Mouse (Mus musculus) myocyte (in vitro differentiated cells): ENCODE measurements at regions not wholly inside any gene's neighbourhood (a gene's known extent, or its start where the extent isn't known, plus 50 kb on each side); places are given as distances from the start of the nearest gene placed in this dataset.

Experiments
- H3K27me3 ChIP-seq: one replicate; pipeline ENCODE4 v1.6.1; 2011; ENCODE audit not compliant: control insufficient read depth, insufficient read depth, insufficient read length
- H3K36me3 ChIP-seq: one replicate; pipeline ENCODE4 v1.6.1; 2011; ENCODE audit not compliant: control insufficient read depth, insufficient read depth
- H3K4me2 ChIP-seq: one replicate; pipeline ENCODE4 v1.6.1; 2011; ENCODE audit warnings: low read depth, control low read depth
- H3K4me3 ChIP-seq: one replicate; pipeline ENCODE4 v1.5.1; 2011; ENCODE audit warnings: mild to moderate bottlenecking, control low read depth, moderate library complexity
- H3K79me2 ChIP-seq: one replicate; pipeline ENCODE4 v1.6.1; 2011; ENCODE audit not compliant: control insufficient read depth, insufficient read depth
- H3ac ChIP-seq: one replicate; pipeline ENCODE4 v1.6.1; 2011; ENCODE audit not compliant: control insufficient read depth, insufficient read length
- CEBPB ChIP-seq: IDR thresholded peaks from 2 replicates; pipeline ENCODE4 v1.6.1; 2011; ENCODE audit warnings: mild to moderate bottlenecking, moderate library complexity; ENCODE audit not compliant: poor library complexity, insufficient read depth, severe bottlenecking
- E2F4 ChIP-seq: IDR thresholded peaks from one replicate; pipeline ENCODE4 v1.6.1; 2011; ENCODE audit warnings: mild to moderate bottlenecking, control low read depth, moderate library complexity; ENCODE audit not compliant: insufficient read depth
- MAX ChIP-seq: IDR thresholded peaks from one replicate; pipeline ENCODE4 v1.6.1; 2011; ENCODE audit warnings: low read depth, mild to moderate bottlenecking, control low read depth
- MYOD1 ChIP-seq, 3 experiments: IDR thresholded peaks; one replicate each; pipeline ENCODE4 v1.6.1; 2011; ENCODE audit warnings: control low read depth in 2 of 3, low read depth in 2 of 3, mild to moderate bottlenecking in 2 of 3, moderate library complexity in 1 of 3; ENCODE audit not compliant: insufficient read length in 2 of 3, control insufficient read depth in 1 of 3
- MYOG ChIP-seq, 3 experiments: IDR thresholded peaks; one replicate each; pipeline ENCODE4 v1.6.1; 2011; ENCODE audit warnings: control low read depth in 2 of 3, low read depth in 2 of 3, mild to moderate bottlenecking in 2 of 3; ENCODE audit not compliant: insufficient read length in 2 of 3, control insufficient read depth in 1 of 3, insufficient read depth in 1 of 3
- POLR2A ChIP-seq: IDR thresholded peaks from one replicate; pipeline ENCODE4 v1.6.1; 2011; ENCODE audit warnings: low read depth, mild to moderate bottlenecking, control low read depth, moderate library complexity; ENCODE audit not compliant: insufficient read length
- POLR2AphosphoS2 ChIP-seq: IDR thresholded peaks from one replicate; pipeline ENCODE4 v1.6.1; 2011; ENCODE audit warnings: low read depth, control low read depth; ENCODE audit not compliant: insufficient read length
- REST ChIP-seq: IDR thresholded peaks from one replicate; pipeline ENCODE4 v1.6.1; 2011; ENCODE audit warnings: mild to moderate bottlenecking, control low read depth, moderate library complexity; ENCODE audit not compliant: insufficient read depth, insufficient read length
- SRF ChIP-seq: IDR thresholded peaks from one replicate; pipeline ENCODE4 v1.6.1; 2011; ENCODE audit warnings: low read depth; ENCODE audit not compliant: control insufficient read depth, insufficient read length
- TCF12 ChIP-seq: IDR thresholded peaks from one replicate; pipeline ENCODE4 v1.6.1; 2011; ENCODE audit warnings: mild to moderate bottlenecking, control low read depth; ENCODE audit not compliant: poor library complexity, insufficient read depth, severe bottlenecking
- TCF3 ChIP-seq: IDR thresholded peaks from one replicate; pipeline ENCODE4 v1.6.1; 2011; ENCODE audit warnings: low read depth, control low read depth; ENCODE audit not compliant: insufficient read length
- USF1 ChIP-seq: IDR thresholded peaks from one replicate; pipeline ENCODE4 v1.6.1; 2011; ENCODE audit warnings: low read depth, mild to moderate bottlenecking, control low read depth, moderate library complexity

DNA sequence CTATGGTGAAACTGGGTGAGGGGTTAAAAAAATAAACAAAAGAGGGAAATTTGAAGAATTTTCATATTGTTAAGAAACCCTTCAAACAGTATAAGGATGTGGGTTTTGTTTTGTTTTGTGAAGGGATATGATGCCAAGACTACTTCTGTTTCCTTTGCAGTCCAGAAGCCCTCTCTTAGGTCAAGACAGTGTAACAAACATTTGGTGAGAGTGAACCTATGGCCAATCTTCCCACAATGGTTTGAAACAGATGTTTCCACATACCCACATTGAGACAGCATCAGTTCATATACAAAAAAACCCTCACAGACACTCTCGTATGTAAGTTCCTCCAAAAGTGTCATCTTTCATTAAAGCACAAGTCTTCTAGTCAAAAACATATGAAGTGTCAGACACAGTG, 263.6 kb downstream of the Tmsb4x start:
- TF ChIP-seq REST (no peak), TCF12 (no peak), MAX (no peak), SRF (no peak), MYOG (IDR thresholded peaks at IDR 0.05; ENCODE audit: control insufficient read depth in 1 of 3, insufficient read depth in 1 of 3, insufficient read length in 2 of 3, low read depth in 2 of 3) (no peak), USF1 (no peak), E2F4 (no peak), MYOD1 (IDR thresholded peaks at IDR 0.05; ENCODE audit: control insufficient read depth in 1 of 3, insufficient read length in 2 of 3, low read depth in 2 of 3) (no peak), CEBPB (no peak)
- H3K79me2 ChIP-seq = no peaks in the 10 kb centered on the region
- no peak overlapping the region for H3K4me2 ChIP-seq
- no peaks in the 10 kb centered on the region for H3K36me3 ChIP-seq
- no peak overlapping the region for H3K4me3 ChIP-seq
- H3K27me3 ChIP-seq = no peaks in the 10 kb centered on the region
- no peak overlapping the region for H3ac ChIP-seq

DNA sequence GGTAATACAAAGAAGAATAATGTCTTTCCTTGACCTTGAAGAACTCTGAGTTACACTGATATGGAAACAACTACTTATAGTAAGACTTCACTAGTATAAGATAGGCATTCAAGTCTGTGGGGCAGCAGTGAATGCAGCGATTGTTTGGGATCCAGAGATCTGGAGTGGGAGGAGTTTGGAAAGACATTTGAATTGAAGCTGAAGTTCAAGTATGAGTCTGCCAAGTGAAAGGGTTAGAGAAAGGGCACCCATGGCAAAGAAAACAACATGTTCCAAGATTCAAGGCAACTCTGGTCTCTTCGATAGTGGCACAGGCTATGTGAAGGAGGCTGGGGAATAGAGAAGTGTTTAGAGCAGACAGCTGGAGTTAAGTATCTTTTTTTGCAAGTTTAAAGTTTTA, 275.3 kb downstream of the Tmsb4x start:
- no peak overlapping the region for H3K4me3 ChIP-seq
- no peaks in the 10 kb centered on the region for H3K79me2 ChIP-seq
- H3K36me3 ChIP-seq = no peaks in the 10 kb centered on the region
- no peak overlapping the region for H3ac ChIP-seq
- no peak overlapping the region for H3K4me2 ChIP-seq
- no peak for TF ChIP-seq CEBPB
- TF ChIP-seq TCF3 = no peak
- TF ChIP-seq REST = no peak
- no peak for TF ChIP-seq E2F4
- TF ChIP-seq TCF12 = no peak
- H3K27me3 ChIP-seq = no peaks in the 10 kb centered on the region

GRCm38 (mm10) chrX:166932472-166932871, 276.6 kb downstream of the Tmsb4x start:
- Histone ChIP-seq H3K4me2 (no peak overlapping the region), H3K79me2 (no peaks in the 10 kb centered on the region), H3K27me3 (no peaks in the 10 kb centered on the region), H3K4me3 (no peak overlapping the region), H3ac (no peak overlapping the region), H3K36me3 (no peaks in the 10 kb centered on the region)
- TF ChIP-seq POLR2AphosphoS2 (no peak), TCF12 (no peak), MAX (no peak), CEBPB (no peak), MYOG (IDR thresholded peaks at IDR 0.05; ENCODE audit: control insufficient read depth in 1 of 3, insufficient read depth in 1 of 3, insufficient read length in 2 of 3, low read depth in 2 of 3) (no peak), USF1 (no peak), TCF3 (no peak), POLR2A (no peak), MYOD1 (IDR thresholded peaks at IDR 0.05; ENCODE audit: control insufficient read depth in 1 of 3, insufficient read length in 2 of 3, low read depth in 2 of 3) (no peak), SRF (no peak), E2F4 (no peak), REST (no peak)

GRCm38 (mm10) chrX:166931048-166931447, 278.1 kb downstream of the Tmsb4x start:
- Histone ChIP-seq H3K4me3 (no peak overlapping the region), H3K27me3 (no peaks in the 10 kb centered on the region), H3K79me2 (no peaks in the 10 kb centered on the region), H3ac (no peak overlapping the region), H3K4me2 (no peak overlapping the region), H3K36me3 (no peaks in the 10 kb centered on the region)
- no peak for TF ChIP-seq E2F4
- no peak for TF ChIP-seq CEBPB
- no peak for TF ChIP-seq TCF3
- no peak for TF ChIP-seq TCF12
- no peak for TF ChIP-seq MYOD1 (IDR thresholded peaks at IDR 0.05; ENCODE audit: control insufficient read depth in 1 of 3, insufficient read length in 2 of 3, low read depth in 2 of 3)
- no peak for TF ChIP-seq MYOG (IDR thresholded peaks at IDR 0.05; ENCODE audit: control insufficient read depth in 1 of 3, insufficient read depth in 1 of 3, insufficient read length in 2 of 3, low read depth in 2 of 3)
- TF ChIP-seq REST = no peak
- no peak for TF ChIP-seq SRF

DNA sequence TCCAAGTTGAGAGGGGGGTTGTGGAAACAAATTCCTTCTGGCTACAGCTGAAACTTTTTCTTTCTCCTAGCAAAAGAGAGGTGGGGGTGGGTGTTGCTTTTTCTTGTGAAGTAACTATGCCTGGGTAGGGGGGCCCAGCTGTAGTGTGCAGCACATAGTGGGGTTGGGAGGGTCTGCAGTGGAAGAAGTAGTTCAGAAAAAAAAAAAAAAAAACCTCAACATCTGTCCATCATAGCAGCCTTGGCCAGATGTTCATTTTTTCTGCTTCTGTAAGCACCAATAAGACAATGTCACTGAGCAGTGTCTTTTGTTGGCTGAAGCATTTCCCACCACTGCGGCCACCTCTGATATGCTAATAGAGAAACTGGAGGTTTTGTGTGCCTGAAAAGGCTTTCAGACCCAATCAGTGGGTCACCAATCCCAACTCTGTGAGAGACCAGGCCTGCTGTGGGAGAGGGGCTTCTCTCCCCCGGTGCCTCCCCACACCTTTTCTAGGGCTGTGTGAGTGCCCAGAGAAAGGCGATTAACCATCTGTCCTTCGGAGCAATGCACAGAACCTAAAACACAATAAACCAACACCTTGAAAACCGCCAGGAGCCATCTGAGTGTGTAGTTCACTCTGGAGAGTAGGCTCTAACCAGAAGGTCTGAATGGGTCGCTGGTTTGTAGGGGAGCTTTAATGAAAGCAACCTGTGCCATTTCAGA, 279.2 kb downstream of the Tmsb4x start:
- Histone ChIP-seq H3K27me3 (no peaks in the 10 kb centered on the region), H3K4me3 (no peak overlapping the region), H3K79me2 (no peaks in the 10 kb centered on the region), H3K4me2 (no peak overlapping the region), H3ac (no peak overlapping the region), H3K36me3 (no peaks in the 10 kb centered on the region)
- no peak for TF ChIP-seq POLR2AphosphoS2
- no peak for TF ChIP-seq MAX
- TF ChIP-seq E2F4 = no peak
- TF ChIP-seq MYOD1 (IDR thresholded peaks at IDR 0.05; ENCODE audit: control insufficient read depth in 1 of 3, insufficient read length in 2 of 3, low read depth in 2 of 3) = no peak
- TF ChIP-seq SRF = no peak
- TF ChIP-seq TCF12 = no peak
- TF ChIP-seq CEBPB = no peak
- TF ChIP-seq MYOG (IDR thresholded peaks at IDR 0.05; ENCODE audit: control insufficient read depth in 1 of 3, insufficient read depth in 1 of 3, insufficient read length in 2 of 3, low read depth in 2 of 3) = no peak
- no peak for TF ChIP-seq USF1
- TF ChIP-seq TCF3 = no peak
- TF ChIP-seq REST = no peak
- TF ChIP-seq POLR2A = no peak
